Mouse (Mus musculus): Measurements from ENCODE around the gene 1700016H13Rik. TPM values are rescaled to one million over a fixed set of nuclear protein-coding genes. Genes with fewer than 3 reads are reported as not detected.

The 1700016H13Rik gene
- total RNA-seq, 2 experiments from 2014 or later: not detected

DNA sequence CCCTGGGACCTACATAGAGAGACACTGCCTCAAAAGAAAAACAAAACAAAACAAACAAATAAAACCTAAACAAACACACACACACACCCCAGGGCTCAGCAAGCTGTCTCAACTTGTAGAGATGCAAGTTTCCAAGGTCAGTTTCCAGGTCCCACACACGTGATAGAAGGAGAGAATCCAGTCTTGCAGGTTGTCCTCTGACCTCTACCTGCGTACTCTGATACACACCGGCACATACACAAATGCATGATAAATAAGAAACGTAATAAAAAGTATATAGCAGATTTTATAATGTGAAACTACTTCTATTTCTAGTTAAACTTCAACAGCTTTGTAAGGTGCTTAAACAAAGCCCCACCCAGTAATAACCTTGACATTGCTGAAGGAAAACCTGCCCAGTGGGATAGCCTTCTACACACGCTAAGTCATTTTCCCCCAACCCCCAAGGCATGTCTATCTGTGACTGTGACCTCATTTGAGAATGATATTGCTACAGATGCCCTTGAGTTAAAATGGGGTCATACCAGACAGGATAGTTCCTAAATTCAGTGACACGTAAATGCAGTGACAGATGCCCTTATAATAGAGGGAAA, 20.6 kb upstream of the 1700016H13Rik start:
- no peak for ATAC-seq (replicated peaks; ENCODE audit: low FRiP score, low TSS enrichment, poor library complexity, severe bottlenecking)

- no peak for ATAC-seq (replicated peaks; ENCODE audit: low FRiP score, low TSS enrichment, poor library complexity, severe bottlenecking)
These were observed 18.7 kb upstream of the 1700016H13Rik start for GRCm38 (mm10) chr5:103674482-103674881.

DNA sequence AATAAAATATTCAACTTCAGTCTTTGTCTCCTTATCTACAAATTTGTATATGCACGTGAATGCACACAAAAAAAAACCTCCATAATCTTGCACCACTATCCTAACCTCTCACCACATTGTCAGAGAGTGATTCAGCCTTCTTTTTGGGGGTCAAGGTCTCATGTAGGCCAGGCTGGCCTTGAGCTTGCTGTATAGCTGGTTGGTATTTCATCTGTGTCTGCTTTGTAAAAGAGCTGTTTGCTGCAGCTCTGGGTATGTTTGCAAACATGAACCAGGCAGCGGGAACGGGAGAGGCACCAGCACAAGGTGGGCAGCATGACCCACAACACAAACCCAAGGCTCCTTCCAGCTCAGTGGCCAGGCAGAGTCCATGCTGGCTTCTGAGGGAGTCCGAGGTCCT, 17.8 kb upstream of the 1700016H13Rik start:
- ATAC-seq (replicated peaks; ENCODE audit: low FRiP score, low TSS enrichment, poor library complexity, severe bottlenecking): no peak

- no peak for ATAC-seq (replicated peaks; ENCODE audit: low FRiP score, low TSS enrichment, poor library complexity, severe bottlenecking)
These were observed 16.0 kb upstream of the 1700016H13Rik start for GRCm38 (mm10) chr5:103671858-103672257.

DNA sequence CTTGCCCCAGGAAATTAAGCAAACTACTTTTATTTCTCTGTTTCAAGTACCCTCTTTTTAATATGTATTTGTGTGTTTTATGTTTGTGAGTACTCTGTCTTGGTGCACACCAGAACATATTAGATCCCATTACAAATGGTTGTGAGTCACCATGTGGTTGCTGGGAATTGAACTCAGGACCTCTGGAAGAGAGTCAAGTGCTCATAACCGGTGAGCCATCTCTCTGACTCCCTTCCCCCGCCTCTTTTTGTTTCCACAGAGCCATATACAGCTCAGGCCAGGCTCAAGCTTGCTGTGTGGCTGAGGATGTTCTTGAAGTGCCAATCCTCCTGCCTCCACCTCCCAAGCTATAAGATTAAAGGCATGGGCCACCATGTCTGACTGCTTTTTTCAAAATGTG, 10.1 kb upstream of the 1700016H13Rik start:
- ATAC-seq (replicated peaks; ENCODE audit: low FRiP score, low TSS enrichment, poor library complexity, severe bottlenecking): no peak

- no peak for ATAC-seq (replicated peaks; ENCODE audit: low FRiP score, low TSS enrichment, poor library complexity, severe bottlenecking)
These were observed 9.1 kb upstream of the 1700016H13Rik start for GRCm38 (mm10) chr5:103664932-103665331.

DNA sequence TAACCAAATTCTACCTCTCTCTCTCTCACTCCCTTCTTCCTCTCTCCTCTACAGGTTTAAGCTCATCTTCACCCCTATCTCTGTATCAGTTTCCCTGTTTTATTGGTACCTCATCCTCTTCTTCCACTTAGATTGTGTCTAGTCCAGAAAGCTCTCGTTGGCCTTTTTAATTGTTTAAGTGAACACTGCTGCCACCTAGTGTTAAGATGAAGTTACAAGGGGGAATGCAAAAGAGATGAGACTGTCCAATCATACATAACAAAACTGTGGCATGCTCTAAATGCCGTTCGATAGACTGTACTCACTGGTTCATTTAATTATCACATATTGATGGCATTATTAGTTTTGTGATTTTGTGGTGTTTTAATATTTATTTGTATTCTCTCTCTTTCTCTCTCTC, 3.8 kb upstream of the 1700016H13Rik start:
- ATAC-seq (replicated peaks; ENCODE audit: low FRiP score, low TSS enrichment, poor library complexity, severe bottlenecking): peak; percentile 46

DNA sequence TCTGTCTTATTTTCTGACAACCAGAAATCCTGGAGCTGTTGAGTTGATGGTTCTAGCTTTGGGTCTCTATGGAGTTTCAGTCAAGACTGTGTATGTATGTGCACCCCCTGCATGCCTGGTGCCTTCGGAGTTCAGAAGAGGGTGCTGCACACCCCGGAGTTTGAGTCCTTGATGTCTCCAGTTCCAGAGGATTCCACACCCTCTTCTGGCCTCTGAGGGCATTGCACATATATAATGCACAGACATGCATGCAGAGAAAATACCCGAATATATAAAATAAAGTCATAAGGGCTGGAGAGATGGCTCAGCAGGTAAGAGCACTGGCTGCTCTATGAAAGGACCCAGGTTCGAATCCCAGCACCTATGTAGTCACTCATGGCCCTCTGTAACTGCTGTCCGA, 3.1 kb upstream of the 1700016H13Rik start:
- ATAC-seq (replicated peaks; ENCODE audit: low FRiP score, low TSS enrichment, poor library complexity, severe bottlenecking): peak; percentile 49; the same call in 1 of the 2 replicates

DNA sequence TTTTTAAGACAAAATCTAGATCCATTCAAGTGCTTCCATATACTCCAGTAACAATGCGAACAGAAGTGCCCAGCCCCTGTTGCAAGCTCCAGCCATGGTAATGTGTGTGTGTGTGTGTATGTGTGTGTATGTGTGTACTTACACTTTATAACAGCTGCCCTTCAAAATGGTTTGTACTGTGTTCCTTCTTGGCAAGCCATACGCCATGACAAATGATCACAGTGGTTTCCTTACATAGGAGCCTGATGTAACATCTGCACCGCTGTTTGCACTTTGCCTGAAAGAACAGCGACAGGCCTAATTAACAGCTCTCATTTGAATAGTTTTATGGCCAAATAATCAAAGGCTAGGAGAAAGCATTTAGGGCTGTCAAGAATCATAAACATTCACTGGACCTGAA, 1.0 kb downstream of the 1700016H13Rik start:
- ATAC-seq (replicated peaks; ENCODE audit: low FRiP score, low TSS enrichment, poor library complexity, severe bottlenecking): no peak

GRCm38 (mm10) chr5:103654225-103654624, 1.6 kb downstream of the 1700016H13Rik start:
- ATAC-seq (replicated peaks; ENCODE audit: low FRiP score, low TSS enrichment, poor library complexity, severe bottlenecking): peak; percentile 54

- ATAC-seq (replicated peaks; ENCODE audit: low FRiP score, low TSS enrichment, poor library complexity, severe bottlenecking): no peak
These were observed 8.5 kb downstream of the 1700016H13Rik start for GRCm38 (mm10) chr5:103647320-103647719.

DNA sequence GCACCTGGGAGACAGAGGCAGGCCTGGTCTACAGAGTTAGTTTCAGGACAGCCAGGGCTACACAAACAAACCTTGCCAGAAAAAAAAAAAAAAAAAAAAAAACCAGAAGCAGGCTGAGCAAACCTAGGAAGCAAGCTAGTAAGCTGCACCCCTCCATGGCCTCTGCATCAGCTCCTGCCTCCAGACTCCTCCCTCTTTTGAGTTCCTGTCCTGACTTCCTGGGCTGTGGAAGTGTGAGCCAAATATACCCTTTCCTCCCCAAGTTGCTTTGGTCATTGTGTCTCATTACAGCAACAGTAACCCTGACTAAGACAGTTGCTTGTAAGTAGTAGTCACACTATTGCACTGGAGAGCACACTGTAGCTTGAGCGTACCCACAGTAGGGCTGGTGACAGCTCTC, 11.6 kb downstream of the 1700016H13Rik start:
- no peak for ATAC-seq (replicated peaks; ENCODE audit: low FRiP score, low TSS enrichment, poor library complexity, severe bottlenecking)

DNA sequence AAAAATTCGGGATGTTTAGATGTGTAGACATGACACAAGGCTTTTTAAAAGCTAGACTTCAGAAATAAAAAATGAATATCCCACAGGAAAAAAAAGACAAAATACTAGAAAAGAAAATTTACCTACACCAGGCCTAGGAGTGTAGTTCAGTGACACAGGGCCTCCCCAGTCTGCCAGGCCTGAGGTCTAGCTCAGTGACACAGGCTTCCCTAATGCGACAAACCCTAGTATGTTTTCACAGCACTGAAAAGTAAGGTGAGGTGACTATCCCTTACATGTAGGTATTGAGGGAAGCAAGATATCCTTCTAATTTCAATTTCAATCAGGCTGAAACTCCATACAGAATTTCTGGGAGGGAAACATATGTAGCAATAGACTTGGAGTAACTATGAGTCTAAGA, 18.6 kb downstream of the 1700016H13Rik start:
- no peak for ATAC-seq (replicated peaks; ENCODE audit: low FRiP score, low TSS enrichment, poor library complexity, severe bottlenecking)

GRCm38 (mm10) chr5:103629854-103630580, 25.8 kb downstream of the 1700016H13Rik start:
- no peak for ATAC-seq (replicated peaks; ENCODE audit: low FRiP score, low TSS enrichment, poor library complexity, severe bottlenecking)

- no peak for ATAC-seq (replicated peaks; ENCODE audit: low FRiP score, low TSS enrichment, poor library complexity, severe bottlenecking)
These were observed 26.6 kb downstream of the 1700016H13Rik start, which contains the start of gene Slc10a6 for GRCm38 (mm10) chr5:103629111-103629764. Gene Slc10a6, minus strand, starts transcription at chr5:103629403.

GRCm38 (mm10) chr5:103628499-103628898, 27.3 kb downstream of the 1700016H13Rik start:
- ATAC-seq (replicated peaks; ENCODE audit: low FRiP score, low TSS enrichment, poor library complexity, severe bottlenecking): no peak

- no peak for ATAC-seq (replicated peaks; ENCODE audit: low FRiP score, low TSS enrichment, poor library complexity, severe bottlenecking)
These were observed 31.0 kb downstream of the 1700016H13Rik start for GRCm38 (mm10) chr5:103624831-103625230.

- no peak for ATAC-seq (replicated peaks; ENCODE audit: low FRiP score, low TSS enrichment, poor library complexity, severe bottlenecking)
These were observed 33.5 kb downstream of the 1700016H13Rik start for GRCm38 (mm10) chr5:103622321-103622720.

DNA sequence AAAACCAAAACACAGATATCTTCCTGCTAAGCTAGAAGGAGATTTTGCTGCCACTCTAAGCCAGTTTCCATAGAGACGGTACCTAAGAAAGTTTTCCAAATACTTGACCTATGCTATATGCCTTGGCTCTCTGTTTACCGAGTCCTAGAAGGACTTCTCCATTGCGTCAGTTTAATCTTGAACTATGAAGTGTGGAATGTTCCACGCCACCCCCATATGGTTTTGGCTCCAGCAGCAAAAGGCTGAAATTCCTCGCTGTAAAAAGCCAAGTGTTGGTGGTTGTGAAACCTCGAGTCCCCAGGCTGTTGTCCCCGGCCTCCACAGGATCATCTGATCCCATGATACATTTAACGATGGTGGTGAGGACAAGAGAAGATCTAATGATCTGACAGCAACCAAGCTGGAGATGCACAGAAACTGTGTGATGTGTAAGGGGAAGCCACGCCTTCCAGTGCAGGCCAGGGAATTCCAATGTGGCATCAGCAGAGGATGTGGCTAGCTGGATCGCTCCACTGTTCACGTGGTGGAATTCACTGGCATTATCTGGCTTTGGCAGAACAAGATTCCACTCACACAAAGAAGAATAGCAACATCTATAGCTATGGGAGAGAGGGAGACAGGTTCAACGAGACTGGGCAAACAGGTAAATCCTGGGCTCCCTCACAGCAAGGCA, 35.4 kb downstream of the 1700016H13Rik start:
- no peak for ATAC-seq (replicated peaks; ENCODE audit: low FRiP score, low TSS enrichment, poor library complexity, severe bottlenecking)

DNA sequence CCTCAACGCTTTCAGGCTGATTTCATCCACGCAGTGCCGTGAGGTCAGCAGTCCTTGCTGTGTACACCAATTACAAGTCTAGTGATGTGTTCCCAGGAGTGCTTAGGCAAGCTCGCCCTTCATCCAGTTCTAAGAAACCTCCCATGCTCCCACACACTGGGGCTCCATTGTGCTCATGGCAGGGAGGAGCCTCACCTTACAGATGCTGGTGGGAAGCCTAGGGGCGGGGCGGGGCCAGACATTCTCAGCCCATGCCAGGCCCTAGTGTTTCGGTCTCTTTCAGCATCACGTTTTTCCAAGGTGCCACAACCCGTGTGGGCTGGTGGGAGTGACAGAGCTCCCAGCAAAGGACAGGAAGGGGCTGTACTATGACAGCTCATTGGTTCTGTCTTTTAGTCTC, 38.6 kb downstream of the 1700016H13Rik start:
- ATAC-seq (replicated peaks; ENCODE audit: low FRiP score, low TSS enrichment, poor library complexity, severe bottlenecking): no peak

Data from megakaryocyte-erythroid progenitor cell, adult 5-6 weeks (primary cell).